In the genomic region with DNA sequence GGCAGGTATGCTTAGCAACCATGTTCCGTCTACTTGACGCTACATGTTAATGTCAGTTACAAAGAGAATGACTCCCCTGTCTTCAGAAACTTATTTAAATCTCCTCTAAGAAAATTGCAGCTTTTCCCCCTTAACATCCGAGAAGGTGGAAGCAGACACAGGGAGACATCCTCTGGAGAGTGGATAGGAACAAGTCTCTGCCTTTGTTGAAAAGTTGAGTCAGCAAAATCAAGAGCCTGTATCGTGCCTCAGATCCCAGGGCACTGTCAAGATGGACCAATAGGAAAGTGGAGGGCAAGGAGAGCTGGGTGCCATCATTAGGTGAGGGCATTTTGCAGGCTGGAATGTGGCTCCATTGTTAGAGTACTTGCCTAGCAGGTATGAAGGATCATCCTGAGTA, we compare ENCODE assay signal across 17 mouse cellular contexts.
"Had no signal": no experiment of that assay in that cellular context is flagged by ENCODE, and none has a peak within 500 bp of the region (broad histone marks: within the 10 kb centered on the region; RNA-seq: fewer than 3 reads in every experiment).

No protein-coding gene starts in this region.

- H3K27ac ChIP-seq: neural tube, embryonic 12.5 days; neural tube, embryonic 13.5 days; neural tube, embryonic 15.5 days; stomach, embryonic 15.5 days; stomach, postnatal 0 days had no signal

- H3K9ac ChIP-seq: neural tube, embryonic 12.5 days; neural tube, embryonic 13.5 days; neural tube, embryonic 15.5 days; stomach, embryonic 15.5 days had no signal

- H3K4me2 ChIP-seq: neural tube, embryonic 12.5 days; neural tube, embryonic 13.5 days; neural tube, embryonic 15.5 days; stomach, embryonic 15.5 days had no signal

- H3K36me3 ChIP-seq: neural tube, embryonic 12.5 days; neural tube, embryonic 13.5 days; neural tube, embryonic 15.5 days; stomach, embryonic 15.5 days had no signal

- H3K4me3 ChIP-seq: neural tube, embryonic 12.5 days; neural tube, embryonic 13.5 days; neural tube, embryonic 15.5 days; stomach, embryonic 15.5 days had no signal

- H3K4me1 ChIP-seq: stomach, embryonic 15.5 days had no signal

- DNase-seq: retina, postnatal 1 day; right cerebral cortex, adult 18-20 months; right cerebral cortex, postnatal 14 days; right cerebral cortex, postnatal 25 days; right cerebral cortex, postnatal 4 days; spleen, adult 18-20 months; thymus, adult 18-20 months; thymus, adult 2 months; thymus, postnatal 14 days; thymus, postnatal 25 days; thymus, postnatal 36 days; thymus, postnatal 4 days had no signal

- H3K27me3 ChIP-seq: neural tube, embryonic 12.5 days; neural tube, embryonic 15.5 days; stomach, embryonic 15.5 days had no signal

- H3K9me3 ChIP-seq: neural tube, embryonic 12.5 days; neural tube, embryonic 13.5 days; neural tube, embryonic 15.5 days; stomach, embryonic 15.5 days had no signal
